Mouse (Mus musculus): ENCODE measurements around the gene Dag1. TPM values are rescaled to one million over a fixed set of nuclear protein-coding genes. Genes with fewer than 3 reads are reported as not detected.
A peak's percentile ranks its signal among the peaks of the same experiment; 100 is the strongest.
"Not testable (repeated sequence)": the region's sequence is repeated elsewhere in the genome, so short reads cannot be mapped to it uniquely, and the experiment has no call there.

Gene Dag1
- polyA plus RNA-seq, 1 experiment from 2014 or later: 63.3 TPM

DNA sequence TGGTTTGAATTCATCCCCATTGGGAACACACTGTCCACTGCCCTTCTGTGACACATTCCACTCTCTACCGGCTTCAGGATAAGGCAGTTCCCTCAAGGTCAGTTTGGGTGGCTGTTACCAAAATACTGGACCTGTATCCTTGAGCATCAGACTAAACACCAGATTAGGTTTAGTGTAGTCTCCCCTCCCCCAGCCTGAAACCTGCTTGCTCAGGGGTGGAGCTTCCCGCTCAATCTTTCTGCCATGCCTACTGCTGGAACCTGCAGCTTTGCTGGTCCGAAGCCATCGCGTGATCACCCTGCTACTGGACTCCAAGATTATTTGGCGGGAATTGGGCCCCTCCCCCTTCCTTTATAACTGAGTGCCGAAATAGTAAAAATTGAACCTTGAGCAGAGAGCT lies 4.9 kb upstream of the Dag1 start:
- H3K4me1 ChIP-seq: peaks cover 28% of the 10 kb centered on the region
- not testable (repeated sequence) for H3K4me2 ChIP-seq (replicated peaks); H3K27me3 ChIP-seq; H3K36me3 ChIP-seq; H3K4me3 ChIP-seq; H3K9me3 ChIP-seq; H3K27ac ChIP-seq; ATAC-seq (ENCODE audit: low FRiP score, low read depth); H3K9ac ChIP-seq
- WGBS: 76% methylated on average over 7 of the region's 7 CpGs

DNA sequence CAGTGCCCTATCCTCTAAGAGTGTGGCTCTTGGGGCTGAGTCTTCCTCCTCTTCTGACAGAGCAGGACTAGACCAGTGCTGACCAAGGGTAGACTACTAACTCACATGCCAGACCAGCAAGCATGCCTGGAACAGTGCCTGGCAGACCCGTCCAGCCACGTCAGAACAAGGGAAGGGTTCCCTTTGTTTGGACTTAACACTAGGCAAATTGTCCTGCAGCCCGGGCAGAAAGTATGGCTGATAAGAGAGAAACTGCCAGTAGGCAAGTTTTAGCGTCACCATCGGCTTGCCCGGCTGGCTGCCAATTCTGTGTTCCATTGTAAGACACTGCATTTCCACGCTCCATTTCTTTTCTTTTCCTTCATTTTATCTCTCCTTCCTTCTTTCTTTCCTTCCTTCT lies 3.9 kb upstream of the Dag1 start:
- Histone ChIP-seq H3K9me3 (no peaks in the 10 kb centered on the region), H3K4me2 (replicated peaks) (no peak overlapping the region), H3K27ac (no peak overlapping the region), H3K9ac (no peak overlapping the region), H3K4me1 (peaks cover 22% of the 10 kb centered on the region), H3K4me3 (no peak overlapping the region), H3K36me3 (no peaks in the 10 kb centered on the region), H3K27me3 (no peaks in the 10 kb centered on the region)
- ATAC-seq (ENCODE audit: low FRiP score, low read depth): no peak
- WGBS: 91% methylated on average over 7 of the region's 7 CpGs

DNA sequence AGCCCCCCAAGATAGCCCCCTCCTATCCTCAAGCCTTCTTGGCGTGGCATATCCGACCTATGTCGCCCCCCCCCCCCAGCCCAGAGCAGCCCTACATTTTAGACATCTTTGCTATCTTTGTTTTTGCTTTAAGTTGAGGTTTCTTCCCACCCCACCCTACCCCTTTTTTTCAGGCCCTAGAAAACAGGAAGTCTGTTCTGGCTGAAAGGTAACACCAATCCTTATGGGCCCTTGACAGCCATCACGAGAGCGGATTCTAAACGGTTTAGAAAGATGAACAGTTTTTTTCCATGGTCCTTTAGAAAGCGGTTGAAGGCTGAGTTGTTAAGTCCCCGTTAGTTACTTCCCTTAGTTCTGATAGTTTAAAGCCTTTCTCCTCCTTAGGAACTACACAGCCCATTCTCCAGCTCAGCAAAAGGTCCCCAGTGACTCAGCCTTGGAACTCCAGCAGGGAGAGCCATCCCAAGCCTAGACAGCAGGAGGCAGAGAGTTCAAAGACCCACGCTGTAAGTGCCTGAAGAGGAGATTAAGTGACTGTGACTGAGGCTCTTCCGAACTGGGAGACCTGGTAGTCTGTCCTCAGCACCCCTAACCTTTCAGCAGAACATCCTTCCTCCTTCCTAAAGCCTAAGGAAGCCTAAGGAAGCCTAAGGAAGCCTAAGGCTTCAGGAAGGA lies 2.6 kb upstream of the Dag1 start:
- Histone ChIP-seq H3K4me2 (replicated peaks) (no peak overlapping the region), H3K4me3 (no peak overlapping the region), H3K27ac (no peak overlapping the region), H3K9ac (no peak overlapping the region), H3K36me3 (no peaks in the 10 kb centered on the region), H3K4me1 (peaks cover 26% of the 10 kb centered on the region), H3K9me3 (no peaks in the 10 kb centered on the region), H3K27me3 (no peaks in the 10 kb centered on the region)
- 54% methylated on average over 10 of the region's 10 CpGs for WGBS
- ATAC-seq (ENCODE audit: low FRiP score, low read depth): no peak

DNA sequence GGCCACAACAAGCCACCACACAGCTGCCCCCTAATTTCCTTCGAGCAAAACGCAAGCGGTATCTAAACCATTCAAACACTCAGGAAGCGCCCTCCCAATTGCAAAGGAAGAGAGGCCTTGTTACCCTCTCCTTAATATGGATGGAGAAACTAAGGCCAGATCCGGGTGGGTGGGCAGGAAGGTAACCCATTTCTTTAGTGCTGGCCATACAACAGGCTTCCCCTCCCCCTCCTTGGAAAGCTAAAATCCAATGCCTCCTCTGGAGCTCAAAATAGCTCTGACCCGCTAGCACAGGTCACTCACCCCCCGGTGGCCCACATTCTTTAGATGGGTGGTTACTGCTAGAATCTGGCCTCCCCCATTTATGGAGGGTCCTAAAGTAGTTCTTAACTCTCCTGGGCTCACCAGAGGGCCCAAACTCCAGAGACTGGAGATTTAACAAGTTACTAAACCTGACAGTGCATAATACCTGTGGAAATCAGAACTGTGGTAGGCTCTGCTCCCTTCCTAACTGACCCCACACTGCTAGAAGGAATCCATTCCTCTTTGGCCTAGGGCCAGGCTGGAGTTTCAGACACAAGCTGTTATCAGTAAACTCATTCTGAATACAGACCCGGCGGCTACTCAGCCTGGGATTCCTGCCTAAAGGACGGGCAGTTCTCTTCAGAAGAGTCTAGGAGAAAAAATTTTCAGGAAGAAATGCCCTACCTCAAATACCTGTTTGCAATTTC lies 598 bp upstream of the Dag1 start:
- peak overlapping the region; percentile 55; the same call in 1 of the 2 replicates for H3K9ac ChIP-seq
- H3K9me3 ChIP-seq: no peaks in the 10 kb centered on the region
- no peak; the same call in 1 of the 2 replicates for ATAC-seq (ENCODE audit: low FRiP score, low read depth)
- peaks cover 26% of the 10 kb centered on the region for H3K4me1 ChIP-seq
- H3K36me3 ChIP-seq: no peaks in the 10 kb centered on the region
- H3K4me2 ChIP-seq (replicated peaks): peak overlapping the region; percentile 85
- peak overlapping the region; percentile 78 for H3K27ac ChIP-seq
- peak overlapping the region; percentile 97 for H3K4me3 ChIP-seq
- no peaks in the 10 kb centered on the region for H3K27me3 ChIP-seq
- WGBS: 15% methylated on average over 10 of the region's 10 CpGs

DNA sequence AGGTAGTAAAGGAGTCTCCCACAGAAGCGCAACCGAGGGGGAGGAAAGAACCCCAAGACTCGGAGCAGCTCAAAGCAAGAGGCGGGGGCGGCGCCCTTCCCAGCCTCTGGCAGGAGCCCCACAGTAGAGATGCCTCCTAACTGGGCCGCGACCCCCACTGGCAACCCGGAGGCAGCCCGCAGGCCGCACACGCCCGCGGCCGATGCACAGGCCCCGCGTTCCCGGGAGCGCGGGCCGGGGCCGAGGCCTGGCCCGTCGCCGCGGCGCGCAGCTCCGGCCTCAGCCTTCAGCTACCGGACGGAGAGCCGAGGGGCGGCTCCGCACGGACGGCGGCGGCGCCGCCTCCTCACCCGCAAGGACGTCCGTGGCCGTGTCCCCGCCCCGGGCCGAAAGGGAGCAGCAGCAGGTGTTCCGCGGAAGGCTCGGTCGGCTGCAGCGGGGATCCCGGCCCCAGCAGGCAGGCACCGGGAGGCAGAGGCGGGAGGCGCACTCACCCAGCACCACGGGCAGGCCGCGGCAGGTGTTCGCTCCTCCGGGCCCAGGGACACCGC lies 552 bp downstream of the Dag1 start:
- H3K9me3 ChIP-seq: no peaks in the 10 kb centered on the region
- peak; percentile 41; the same call in 1 of the 2 replicates for ATAC-seq (ENCODE audit: low FRiP score, low read depth)

DNA sequence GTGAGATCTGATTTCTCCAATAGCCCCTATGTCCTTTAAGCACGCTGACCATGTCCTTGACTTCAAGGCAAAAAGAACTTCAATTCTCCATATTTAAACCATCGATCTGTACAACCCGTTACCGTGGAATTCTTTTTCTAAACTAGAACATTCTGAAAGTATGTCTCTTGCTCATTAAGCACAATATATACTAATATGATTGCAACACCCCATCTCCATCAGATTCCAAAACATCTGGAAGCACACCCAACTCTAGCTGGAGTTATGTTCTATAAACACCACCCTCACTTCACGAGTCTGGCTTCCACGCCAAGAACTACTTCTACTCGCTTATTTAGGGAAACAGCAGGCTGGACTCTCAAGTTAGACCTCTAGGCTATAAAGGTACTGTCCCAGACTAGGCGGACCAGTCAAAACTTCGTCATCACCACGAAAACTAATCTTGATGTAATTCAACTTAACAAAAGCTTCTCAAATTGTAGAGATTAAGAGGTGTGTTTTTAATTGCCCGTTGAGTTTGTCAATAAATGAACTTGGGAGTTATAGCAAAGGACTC lies 1.2 kb downstream of the Dag1 start:
- Histone ChIP-seq H3K9ac (peak overlapping the region; percentile 87), H3K4me1 (peaks cover 26% of the 10 kb centered on the region), H3K27ac (no peak overlapping the region)

More for the DNA sequence above, 552 bp downstream of the Dag1 start:
- H3K36me3 ChIP-seq: 0 out of 2 replicates have a peak, but pooled peaks cover under 1% of the 10 kb centered on the region
- WGBS: under 1% methylated on average over 48 of the region's 62 CpGs
- H3K9ac ChIP-seq: peak overlapping the region; percentile 87
- peaks cover 26% of the 10 kb centered on the region for H3K4me1 ChIP-seq
- peak overlapping the region; percentile 87 for H3K27ac ChIP-seq
- no peaks in the 10 kb centered on the region for H3K27me3 ChIP-seq
- H3K4me2 ChIP-seq (replicated peaks): peak overlapping the region; percentile 85
- peak overlapping the region; percentile 97 for H3K4me3 ChIP-seq

DNA sequence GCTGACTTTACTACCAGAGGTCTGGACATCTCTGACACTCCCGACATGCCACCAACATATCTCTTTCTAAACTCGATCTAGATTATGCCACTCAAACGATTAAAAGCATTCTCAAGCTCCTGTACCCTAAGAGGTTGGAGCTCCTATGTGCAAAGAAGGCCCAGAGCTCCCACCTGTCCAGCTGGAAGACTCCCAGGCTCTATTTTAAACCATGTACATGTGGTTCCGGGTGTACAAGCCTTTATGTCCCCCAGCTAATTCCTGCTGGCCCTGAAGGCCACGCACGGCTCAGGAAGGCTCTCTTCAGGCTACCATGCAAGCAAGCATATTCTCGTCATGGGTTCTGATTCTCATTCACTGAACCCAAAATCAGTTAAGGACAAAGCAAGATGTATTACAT lies 1.9 kb downstream of the Dag1 start:
- Histone ChIP-seq H3K9me3 (no peaks in the 10 kb centered on the region), H3K4me2 (replicated peaks) (peak overlapping the region; percentile 85), H3K27me3 (no peaks in the 10 kb centered on the region), H3K4me1 (peaks cover 26% of the 10 kb centered on the region), H3K36me3 (0 out of 2 replicates have a peak, but pooled peaks cover 3% of the 10 kb centered on the region), H3K27ac (no peak overlapping the region), H3K9ac (peak overlapping the region; percentile 13), H3K4me3 (peak overlapping the region; percentile 97)
- no peak for ATAC-seq (ENCODE audit: low FRiP score, low read depth)
- WGBS: 70% methylated on average over 7 of the region's 7 CpGs

More for the DNA sequence above, 1.2 kb downstream of the Dag1 start:
- H3K36me3 ChIP-seq: 0 out of 2 replicates have a peak, but pooled peaks cover 3% of the 10 kb centered on the region
- no peaks in the 10 kb centered on the region for H3K9me3 ChIP-seq
- no peak for ATAC-seq (ENCODE audit: low FRiP score, low read depth)
- H3K27me3 ChIP-seq: no peaks in the 10 kb centered on the region
- peak overlapping the region; percentile 97 for H3K4me3 ChIP-seq
- 41% methylated on average over 11 of the region's 11 CpGs for WGBS
- H3K4me2 ChIP-seq (replicated peaks): peak overlapping the region; percentile 85

DNA sequence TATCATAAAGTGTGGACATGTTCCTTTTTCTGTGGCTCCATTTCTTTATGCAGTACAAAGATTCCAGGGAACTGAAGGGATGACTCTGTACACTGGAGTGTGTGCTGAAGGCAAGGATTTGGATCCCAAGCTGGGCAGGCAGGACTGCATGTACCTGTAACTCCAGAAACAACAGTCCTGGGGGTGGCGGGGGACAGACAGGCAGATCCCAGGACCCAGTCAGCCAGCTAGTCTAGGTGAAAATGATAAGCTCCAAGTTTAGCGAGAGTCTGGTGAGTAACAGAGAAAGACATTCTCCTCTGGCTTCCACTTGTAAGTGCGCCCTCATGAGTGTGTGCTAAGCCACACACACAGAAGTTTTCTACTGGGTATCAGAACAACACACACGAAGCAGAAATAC lies 3.2 kb downstream of the Dag1 start:
- Histone ChIP-seq H3K36me3 (0 out of 2 replicates have a peak, but pooled peaks cover 3% of the 10 kb centered on the region), H3K4me1 (peaks cover 26% of the 10 kb centered on the region), H3K27me3 (no peaks in the 10 kb centered on the region), H3K9me3 (no peaks in the 10 kb centered on the region), H3K27ac (no peak overlapping the region), H3K4me2 (replicated peaks) (no peak overlapping the region), H3K9ac (peak overlapping the region; percentile 8; the same call in 1 of the 2 replicates), H3K4me3 (no peak overlapping the region)
- no peak for ATAC-seq (ENCODE audit: low FRiP score, low read depth)
- 90% methylated on average over 4 of the region's 4 CpGs for WGBS

DNA sequence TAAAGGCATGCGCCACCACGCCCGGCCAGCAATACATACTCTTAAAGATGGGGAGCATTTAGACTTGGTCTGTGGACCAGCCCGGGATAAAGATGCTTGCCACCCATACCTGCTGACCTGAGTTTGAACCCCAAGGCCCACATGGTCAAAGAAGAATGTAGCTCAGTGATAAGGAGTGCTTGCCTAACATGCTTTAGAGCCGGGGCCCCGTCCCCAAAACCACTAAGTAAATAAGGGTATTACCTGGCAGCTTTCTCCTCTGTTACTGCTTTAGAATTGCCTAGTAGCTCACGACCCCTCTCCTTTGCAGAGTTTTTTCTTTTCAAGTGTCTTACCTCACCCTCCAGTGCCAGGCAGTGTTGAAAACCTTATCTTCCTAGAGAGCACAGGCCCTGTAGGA lies 11.0 kb downstream of the Dag1 start:
- ATAC-seq (ENCODE audit: low FRiP score, low read depth): no peak
- no peaks in the 10 kb centered on the region for H3K4me1 ChIP-seq

DNA sequence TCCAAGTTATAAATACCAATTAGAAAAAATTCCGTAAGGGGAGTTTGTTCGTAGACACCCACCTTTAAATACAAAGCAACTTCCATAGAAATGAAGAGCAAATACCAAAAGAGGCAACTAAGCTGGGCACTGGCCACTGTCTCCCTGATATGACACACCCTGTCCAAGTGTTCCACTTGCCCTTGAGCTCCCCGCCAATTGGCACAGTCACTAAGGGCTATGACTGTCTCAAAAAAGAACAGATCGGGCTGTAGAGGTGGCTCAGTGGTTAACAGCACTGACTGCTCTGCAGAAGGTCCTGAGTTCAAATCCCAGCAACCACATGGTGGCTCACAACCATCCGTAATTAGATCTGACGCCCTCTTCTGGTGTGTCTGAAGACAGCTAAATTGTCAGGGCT lies 11.9 kb downstream of the Dag1 start:
- peaks cover 41% of the 10 kb centered on the region for H3K36me3 ChIP-seq
- no peaks in the 10 kb centered on the region for H3K27me3 ChIP-seq
- H3K4me3 ChIP-seq: no peak overlapping the region
- no peak for ATAC-seq (ENCODE audit: low FRiP score, low read depth)
- no peaks in the 10 kb centered on the region for H3K9me3 ChIP-seq
- no peak overlapping the region for H3K4me2 ChIP-seq (replicated peaks)
- no peaks in the 10 kb centered on the region for H3K4me1 ChIP-seq
- H3K9ac ChIP-seq: no peak overlapping the region
- H3K27ac ChIP-seq: no peak overlapping the region
- WGBS: 90% methylated on average over 6 of the region's 6 CpGs

More for the DNA sequence above, 11.0 kb downstream of the Dag1 start:
- H3K27me3 ChIP-seq: no peaks in the 10 kb centered on the region
- H3K27ac ChIP-seq: no peak overlapping the region
- H3K4me2 ChIP-seq (replicated peaks): no peak overlapping the region
- no peak overlapping the region for H3K4me3 ChIP-seq
- peaks cover 41% of the 10 kb centered on the region for H3K36me3 ChIP-seq
- no peak overlapping the region for H3K9ac ChIP-seq
- WGBS: 92% methylated on average over 7 of the region's 7 CpGs
- H3K9me3 ChIP-seq: no peaks in the 10 kb centered on the region

DNA sequence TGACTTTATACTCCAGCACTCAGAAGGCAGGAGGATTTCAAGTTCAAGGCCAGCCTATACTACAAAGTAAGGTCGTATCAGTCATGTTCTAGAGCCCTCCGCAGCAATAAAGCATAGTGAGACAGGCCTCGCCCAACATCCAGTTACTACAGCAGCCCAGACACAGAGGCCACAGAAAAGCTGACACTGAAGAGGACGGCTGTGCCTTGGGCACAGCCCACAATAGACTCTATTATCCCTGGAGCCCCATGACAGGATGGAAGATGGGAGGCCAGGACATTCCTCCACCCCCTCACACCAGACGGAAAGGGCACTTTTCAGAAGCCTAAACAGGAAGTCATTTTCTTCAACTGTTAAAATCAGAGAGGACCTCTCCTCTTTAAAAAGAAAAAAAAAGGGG lies 14.8 kb downstream of the Dag1 start:
- ATAC-seq (ENCODE audit: low FRiP score, low read depth): no peak
- Histone ChIP-seq H3K4me3 (no peak overlapping the region), H3K27ac (no peak overlapping the region), H3K4me1 (no peaks in the 10 kb centered on the region), H3K9ac (no peak overlapping the region), H3K36me3 (peaks cover 52% of the 10 kb centered on the region), H3K27me3 (no peaks in the 10 kb centered on the region), H3K4me2 (replicated peaks) (no peak overlapping the region), H3K9me3 (no peaks in the 10 kb centered on the region)
- 69% methylated on average over 5 of the region's 5 CpGs for WGBS

DNA sequence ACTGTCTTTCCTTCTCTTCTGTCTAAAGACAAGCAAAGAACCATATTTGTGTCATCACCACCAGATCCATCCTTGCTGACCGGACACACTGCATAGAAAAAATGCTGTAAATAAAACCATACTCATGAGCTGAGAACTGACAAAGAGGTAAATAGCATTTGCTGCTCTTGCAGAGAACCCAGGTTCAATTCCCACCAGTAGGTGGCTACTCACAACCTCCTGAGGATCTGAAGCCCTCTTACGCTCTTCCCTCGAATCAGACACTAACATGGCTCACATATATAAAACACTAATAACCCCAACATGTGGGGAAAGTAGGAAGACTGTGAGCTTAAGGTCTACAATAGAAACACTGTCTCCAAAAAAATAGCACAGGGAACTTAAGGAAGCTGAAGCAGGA lies 18.8 kb downstream of the Dag1 start:
- no peaks in the 10 kb centered on the region for H3K27me3 ChIP-seq
- no peak overlapping the region for H3K27ac ChIP-seq
- H3K9me3 ChIP-seq: no peaks in the 10 kb centered on the region
- peaks cover 31% of the 10 kb centered on the region for H3K36me3 ChIP-seq
- no peak overlapping the region for H3K9ac ChIP-seq
- 79% methylated on average over 3 of the region's 3 CpGs for WGBS
- no peak overlapping the region for H3K4me3 ChIP-seq
- peaks cover 4% of the 10 kb centered on the region for H3K4me1 ChIP-seq
- no peak overlapping the region for H3K4me2 ChIP-seq (replicated peaks)
- ATAC-seq (ENCODE audit: low FRiP score, low read depth): no peak

Measured in limb, embryonic 13.5 days (tissue).